Mouse (Mus musculus) kidney, embryonic 16.5 days (tissue): Measurements from ENCODE around the gene Hmox2. TPM values are rescaled to one million over a fixed set of nuclear protein-coding genes. Genes with fewer than 3 reads are reported as not detected.
"Not testable (repeated sequence)": the region's sequence is repeated elsewhere in the genome, so short reads cannot be mapped to it uniquely, and the experiment has no call there.

Source experiments
- ATAC-seq: fragments of 200-750 bp; cut with Nextera tagmentation; 2 replicates; pipeline ENCODE4 v1.8.0; 2017; ENCODE audit warnings: moderate TSS enrichment; ENCODE audit not compliant: low FRiP score, low TSS enrichment
- H3K27ac ChIP-seq: fragments of 300-500 bp; sonication (generic); 2 replicates; pipeline ENCODE4 v1.5.1; 2014; ENCODE audit warnings: low read length
- H3K27me3 ChIP-seq: fragments of 300-500 bp; sonication (generic); 2 replicates; pipeline ENCODE4 v1.6.1; 2014; ENCODE audit warnings: low read length, control low read depth, mixed read lengths; ENCODE audit not compliant: insufficient read depth
- H3K36me3 ChIP-seq: fragments of 300-500 bp; sonication (generic); 2 replicates; pipeline ENCODE4 v1.6.1; 2014; ENCODE audit warnings: low read length, control low read depth, mixed read lengths; ENCODE audit not compliant: insufficient read depth
- H3K4me1 ChIP-seq: fragments of 300-500 bp; sonication (generic); 2 replicates; pipeline ENCODE4 v1.6.1; 2014; ENCODE audit warnings: low read length, control low read depth, mixed read lengths; ENCODE audit not compliant: insufficient read depth
- H3K4me2 ChIP-seq: fragments of 300-500 bp; sonication (generic); replicated peaks from 2 replicates; pipeline ENCODE4 v1.6.1; 2014; ENCODE audit warnings: low read depth, low read length
- H3K4me3 ChIP-seq: fragments of 300-500 bp; sonication (generic); 2 replicates; pipeline ENCODE4 v1.5.1; 2014; ENCODE audit warnings: mild to moderate bottlenecking, low read length
- H3K9ac ChIP-seq: fragments of 300-500 bp; sonication (generic); replicated peaks from 2 replicates; pipeline ENCODE4 v1.6.1; 2014; ENCODE audit warnings: low read length
- H3K9me3 ChIP-seq: fragments of 300-500 bp; sonication (generic); 2 replicates; pipeline ENCODE4 v1.6.1; 2016; ENCODE audit warnings: low read length, control low read depth
- WGBS: fragments of 180-500 bp; shearing (Covaris S2); extraction: QIAGEN DNeasy Blood & Tissue Kit; methylation state at CpG from one replicate; pipeline ENCODE4 v1.1.7; 2014; 5-methylcytosine and 5-hydroxymethylcytosine counted together
- polyA plus RNA-seq: library from polyadenylated mRNA; unstranded; fragments of >200 nt; fragmentation: Nextera tagmentation; extraction: Ambion mirVana; gene quantifications from 2 replicates; pipeline ENCODE4 v1.2.1, GENCODE M21; 2015

Hmox2 gene
- polyA plus RNA-seq, 1 experiment from 2014 or later = 120 TPM

DNA sequence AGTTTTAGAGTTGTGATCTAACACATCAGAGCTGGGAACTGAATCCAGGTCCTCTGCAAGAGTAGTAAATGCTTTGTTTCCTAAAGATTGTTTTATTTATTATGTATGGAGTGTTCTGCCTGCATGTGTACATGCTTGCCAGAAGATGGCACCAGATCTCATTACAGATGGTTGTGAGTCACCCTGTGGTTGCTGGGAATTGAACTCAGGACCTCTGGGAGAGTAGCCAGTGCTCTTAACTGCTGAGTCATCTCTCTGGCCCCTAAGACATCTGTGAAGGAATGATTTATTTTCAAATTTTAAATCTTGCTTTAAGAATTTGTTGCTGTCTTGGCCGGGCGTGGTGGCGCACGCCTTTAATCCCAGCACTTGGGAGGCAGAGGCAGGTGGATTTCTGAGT lies 36.8 kb upstream of the Hmox2 start:
- 97% methylated on average over 4 of the region's 4 CpGs for WGBS
- not testable (repeated sequence) for H3K9ac ChIP-seq, H3K4me2 ChIP-seq, H3K9me3 ChIP-seq, H3K27ac ChIP-seq, H3K4me1 ChIP-seq, H3K27me3 ChIP-seq, H3K4me3 ChIP-seq, ATAC-seq
- peaks cover 58% of the 10 kb centered on the region for H3K36me3 ChIP-seq

DNA sequence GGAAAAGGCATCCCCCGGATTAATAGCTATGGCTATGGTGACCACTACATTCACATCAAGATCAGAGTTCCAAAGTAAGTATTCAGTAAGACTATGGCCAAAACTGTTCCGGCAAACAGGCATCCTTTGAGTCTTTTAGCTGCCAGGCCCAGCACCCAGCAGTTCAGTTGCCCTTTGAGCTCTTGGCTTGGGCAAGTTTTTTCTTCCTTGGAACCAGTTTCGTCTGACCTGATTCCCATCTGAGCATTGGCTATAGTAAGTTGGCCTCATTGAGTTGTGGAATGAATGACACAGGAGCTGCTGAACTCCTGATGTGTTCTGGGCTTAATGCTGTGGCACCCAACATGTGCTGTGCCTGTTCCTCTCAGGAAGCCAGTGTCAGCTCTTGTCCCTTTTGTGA lies 24.9 kb upstream of the Hmox2 start:
- H3K36me3 ChIP-seq = peaks cover 82% of the 10 kb centered on the region
- no peaks in the 10 kb centered on the region for H3K27me3 ChIP-seq
- H3K27ac ChIP-seq = no peak overlapping the region
- ATAC-seq = no peak
- no peak overlapping the region for H3K4me3 ChIP-seq
- 93% methylated on average over 3 of the region's 3 CpGs for WGBS
- H3K4me1 ChIP-seq = no peaks in the 10 kb centered on the region
- no peaks in the 10 kb centered on the region for H3K9me3 ChIP-seq
- H3K4me2 ChIP-seq = no peak overlapping the region
- no peak overlapping the region for H3K9ac ChIP-seq

DNA sequence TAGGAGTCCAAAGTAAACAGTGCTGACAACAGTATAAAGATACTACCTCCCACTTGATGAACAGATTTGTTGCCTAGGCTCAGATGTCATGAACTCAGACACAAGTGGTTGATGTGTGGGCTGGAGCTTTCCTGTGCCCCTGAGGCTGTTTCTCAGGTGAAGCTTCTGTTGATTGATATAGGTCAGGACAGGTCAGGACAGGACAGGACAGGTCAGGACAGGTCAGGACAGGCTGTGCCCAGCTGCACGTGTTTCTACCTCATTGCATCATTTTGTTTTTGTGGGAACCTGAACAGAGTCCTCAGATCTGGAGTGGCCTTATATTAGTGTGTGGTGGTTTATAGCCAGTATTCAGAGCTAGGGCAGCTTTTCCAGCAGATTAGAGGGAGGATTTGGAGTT lies 23.5 kb upstream of the Hmox2 start:
- Histone ChIP-seq H3K27ac (no peak overlapping the region), H3K9ac (no peak overlapping the region), H3K4me3 (no peak overlapping the region), H3K4me1 (no peaks in the 10 kb centered on the region), H3K27me3 (no peaks in the 10 kb centered on the region), H3K4me2 (no peak overlapping the region), H3K36me3 (peaks cover 84% of the 10 kb centered on the region), H3K9me3 (no peaks in the 10 kb centered on the region)
- WGBS = 35% methylated on average over 1 of the region's 1 CpGs
- ATAC-seq = no peak

DNA sequence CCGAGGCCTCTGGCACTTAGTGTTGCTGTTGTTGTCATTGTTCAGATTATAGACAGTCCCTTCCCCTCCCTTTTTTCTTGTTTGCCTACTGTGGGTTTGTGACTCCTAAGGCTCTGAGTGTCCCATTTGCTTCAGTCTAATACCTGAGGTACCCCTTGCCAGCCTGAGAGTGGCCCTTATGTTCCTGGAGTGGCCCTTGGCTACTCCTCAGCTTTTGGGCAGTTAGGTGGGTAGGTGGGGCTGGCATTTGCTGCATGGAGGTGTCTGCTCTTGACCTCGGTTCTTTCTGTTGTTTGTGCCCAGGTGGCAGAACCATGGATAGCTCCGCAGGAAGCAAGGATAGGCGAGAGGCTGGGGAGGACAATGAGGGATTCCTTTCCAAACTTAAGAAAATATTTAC lies 20.6 kb upstream of the Hmox2 start:
- H3K9ac ChIP-seq = no peak overlapping the region
- H3K4me1 ChIP-seq = no peaks in the 10 kb centered on the region
- H3K4me3 ChIP-seq = no peak overlapping the region
- no peaks in the 10 kb centered on the region for H3K27me3 ChIP-seq
- 55% methylated on average over 4 of the region's 4 CpGs for WGBS
- no peak for ATAC-seq
- no peaks in the 10 kb centered on the region for H3K9me3 ChIP-seq
- peaks cover 76% of the 10 kb centered on the region for H3K36me3 ChIP-seq
- H3K4me2 ChIP-seq = no peak overlapping the region
- no peak overlapping the region for H3K27ac ChIP-seq

DNA sequence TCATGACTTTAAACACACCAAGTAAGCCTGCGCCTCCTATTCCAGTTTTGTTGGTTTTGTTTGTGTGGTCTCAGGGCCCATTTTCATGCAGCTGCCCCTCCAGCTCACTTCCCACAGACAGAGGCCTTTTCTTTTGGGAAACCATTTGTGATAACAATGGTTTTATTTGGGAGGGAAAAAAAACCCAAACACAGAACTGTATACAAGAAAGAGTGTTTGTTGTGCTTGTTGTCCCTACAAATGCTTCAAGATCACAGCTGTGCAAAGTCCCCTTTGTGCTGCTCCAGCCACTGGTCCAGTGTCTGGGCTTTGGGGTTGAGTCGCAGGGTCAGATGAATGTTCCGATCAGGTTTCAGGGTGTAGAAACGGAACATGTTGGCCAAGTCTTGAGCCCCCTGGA lies 15.0 kb upstream of the Hmox2 start:
- WGBS = 91% methylated on average over 4 of the region's 4 CpGs
- Histone ChIP-seq H3K36me3 (peaks cover 75% of the 10 kb centered on the region), H3K27ac (no peak overlapping the region), H3K4me2 (no peak overlapping the region), H3K4me3 (no peak overlapping the region), H3K27me3 (no peaks in the 10 kb centered on the region), H3K9me3 (no peaks in the 10 kb centered on the region), H3K4me1 (no peaks in the 10 kb centered on the region), H3K9ac (no peak overlapping the region)
- no peak for ATAC-seq

DNA sequence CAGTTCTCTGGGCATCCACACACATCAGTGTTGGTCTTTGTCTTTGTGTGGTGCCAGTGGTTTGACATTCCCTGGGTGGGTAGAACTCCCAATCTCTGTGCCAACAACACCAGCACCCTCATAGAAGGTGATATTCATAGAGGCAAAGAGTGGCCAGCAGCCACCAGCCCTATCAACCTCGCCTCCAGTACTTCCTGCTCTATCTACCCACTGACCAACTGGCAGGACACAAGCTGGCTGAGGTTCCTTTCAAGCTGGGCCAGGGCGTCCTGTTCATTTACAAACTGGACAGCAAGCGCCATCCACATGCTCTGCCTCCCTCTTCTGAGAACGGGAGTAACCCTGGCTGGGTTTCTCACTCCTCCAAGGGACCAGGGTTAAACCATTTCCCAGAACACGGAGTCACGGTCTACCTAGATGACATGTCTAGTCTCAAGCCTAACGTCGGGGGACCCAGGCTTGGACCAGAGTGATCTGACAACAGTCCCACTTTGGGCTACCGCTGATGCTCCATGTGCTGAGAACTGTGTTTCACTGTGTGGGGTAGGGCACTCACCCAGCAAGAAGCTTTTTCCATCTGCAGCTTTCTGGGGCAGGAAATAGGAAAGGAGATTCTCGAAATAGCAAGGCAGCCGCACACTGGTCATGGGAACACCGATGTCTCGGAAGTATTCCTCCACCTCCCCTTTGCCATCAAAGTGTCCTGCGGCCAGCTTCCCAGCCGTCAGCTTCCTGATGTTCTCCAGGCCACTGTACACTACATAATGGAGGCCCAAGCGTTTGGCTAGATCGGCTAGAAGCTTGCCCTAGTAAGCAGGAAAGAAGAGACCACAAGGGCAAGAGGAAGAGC lies 12.1 kb upstream of the Hmox2 start:
- no peaks in the 10 kb centered on the region for H3K9me3 ChIP-seq
- no peak overlapping the region for H3K4me2 ChIP-seq
- no peaks in the 10 kb centered on the region for H3K27me3 ChIP-seq
- H3K4me1 ChIP-seq = peaks cover 7% of the 10 kb centered on the region
- no peak overlapping the region for H3K9ac ChIP-seq
- H3K4me3 ChIP-seq = no peak overlapping the region
- H3K27ac ChIP-seq = no peak overlapping the region
- H3K36me3 ChIP-seq = peaks cover 50% of the 10 kb centered on the region
- 88% methylated on average over 17 of the region's 17 CpGs for WGBS
- no peak for ATAC-seq

DNA sequence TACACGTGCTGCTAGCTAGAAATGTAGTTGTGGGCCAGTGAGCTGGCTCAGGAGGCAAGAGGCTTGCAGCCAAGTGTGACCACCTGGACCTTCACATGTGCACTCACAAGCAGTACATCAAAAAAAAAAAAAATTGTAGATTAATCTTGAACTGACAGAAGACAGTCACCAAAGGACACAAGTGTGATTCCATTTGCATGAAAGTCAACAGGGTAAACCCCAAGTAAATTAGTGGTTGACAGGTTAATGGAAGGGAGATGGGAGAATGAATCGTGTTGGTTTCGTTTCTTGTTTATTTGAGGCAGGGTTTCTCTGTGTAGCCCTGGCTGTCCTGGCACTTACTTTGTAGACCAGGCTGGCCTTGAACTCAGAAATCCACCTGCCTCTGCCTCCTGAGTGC lies 8.3 kb upstream of the Hmox2 start:
- Histone ChIP-seq H3K9ac (peak overlapping the region; percentile 84), H3K4me1 (peaks cover 10% of the 10 kb centered on the region), H3K9me3 (no peaks in the 10 kb centered on the region), H3K27me3 (no peaks in the 10 kb centered on the region), H3K4me3 (peak overlapping the region; percentile 80), H3K36me3 (peaks cover 28% of the 10 kb centered on the region), H3K4me2 (peak overlapping the region; percentile 70), H3K27ac (no peak overlapping the region)
- 33% methylated on average over 3 of the region's 3 CpGs for WGBS
- no peak for ATAC-seq

DNA sequence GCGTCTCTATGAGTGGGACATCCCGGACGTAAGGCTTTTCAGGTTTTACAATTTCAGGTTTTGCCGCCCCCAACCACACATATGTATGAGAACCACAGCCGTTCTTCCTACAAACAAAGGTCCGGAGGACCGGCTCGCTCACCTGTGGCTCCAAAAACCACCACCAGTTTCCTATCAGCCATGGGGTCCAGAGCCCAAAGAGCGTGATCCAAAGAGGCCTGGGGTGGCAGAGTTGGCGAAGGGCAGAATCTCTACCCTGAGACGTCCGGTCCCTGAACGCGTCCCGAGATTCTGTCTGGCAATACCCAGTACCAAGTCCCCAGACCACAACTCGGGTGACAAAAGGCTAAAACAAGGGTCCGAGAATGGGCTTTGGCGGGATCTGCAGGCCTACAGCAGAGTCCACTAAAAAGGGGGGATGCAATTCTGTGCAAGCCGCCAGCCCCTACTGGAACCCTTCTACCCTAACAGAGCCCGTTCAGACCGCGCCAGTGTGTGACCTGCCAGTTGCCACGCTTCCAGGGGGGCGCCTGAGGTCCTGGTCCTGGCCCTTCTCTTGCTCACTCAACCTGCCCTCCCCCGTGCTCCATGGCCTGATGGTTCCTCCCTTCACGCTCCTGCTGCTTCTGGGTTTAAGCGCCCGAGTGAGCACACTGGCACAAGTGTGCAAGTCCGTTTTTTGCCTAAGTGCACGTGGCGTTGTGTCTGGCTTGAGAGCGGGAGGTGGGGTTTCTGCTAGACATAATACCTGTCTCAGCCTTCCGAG lies 7.2 kb upstream of the Hmox2 start, which contains the start of gene Nmral1:
Gene Nmral1, minus strand, starts transcription at position 604 of the 766 bp plus-strand sequence.
- peak; percentile 93 for ATAC-seq
- H3K36me3 ChIP-seq = peaks cover 21% of the 10 kb centered on the region
- H3K9ac ChIP-seq = peak within 1 kb of the TSS; percentile 84
- peak within 1 kb of the TSS; percentile 84 for H3K27ac ChIP-seq
- peak within 1 kb of the TSS; percentile 80 for H3K4me3 ChIP-seq
- 8% methylated on average over 33 of the region's 33 CpGs for WGBS
- H3K9me3 ChIP-seq = no peaks in the 10 kb centered on the region
- peaks cover 10% of the 10 kb centered on the region for H3K4me1 ChIP-seq
- H3K27me3 ChIP-seq = no peaks in the 10 kb centered on the region
- H3K4me2 ChIP-seq = peak within 1 kb of the TSS; percentile 70

DNA sequence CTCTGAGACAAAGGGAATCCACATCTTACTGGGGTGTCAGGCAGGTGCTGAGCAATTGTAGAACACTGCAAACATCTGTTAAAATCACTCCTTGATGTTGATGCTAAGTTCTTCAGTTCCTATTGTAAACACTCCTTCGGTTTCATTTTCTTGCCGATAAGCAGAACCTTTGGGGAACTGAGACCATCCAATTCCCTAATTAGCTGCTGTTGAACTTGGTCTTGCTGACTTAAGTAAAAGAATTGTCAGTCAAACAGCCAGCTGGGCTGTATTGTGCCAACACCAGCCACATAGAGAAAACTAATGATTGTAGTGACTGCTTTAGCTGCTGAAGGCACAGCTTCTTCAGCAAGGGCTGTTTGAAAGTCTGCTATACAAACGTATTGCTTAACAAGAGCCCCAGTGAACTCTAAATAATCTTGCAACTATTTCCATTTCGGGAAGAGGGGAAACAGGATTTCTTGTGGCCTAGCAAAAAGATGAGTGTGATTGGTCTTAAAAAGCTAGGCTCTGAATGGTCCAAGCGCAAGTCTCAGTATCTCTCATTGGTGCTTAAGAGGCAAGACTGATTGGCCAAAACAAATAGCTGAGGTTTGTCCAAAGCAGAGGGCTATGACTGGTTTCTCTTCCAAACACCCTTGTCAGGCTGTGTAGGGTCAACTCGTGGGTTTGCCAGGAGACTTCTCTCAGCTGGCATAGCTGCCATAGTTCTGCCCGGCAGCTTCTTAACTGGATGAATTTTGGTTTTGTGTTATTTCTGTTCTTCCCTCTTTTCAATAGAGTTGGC lies 3.8 kb upstream of the Hmox2 start:
- Histone ChIP-seq H3K9ac (no peak overlapping the region), H3K27me3 (no peaks in the 10 kb centered on the region), H3K4me1 (peaks cover 15% of the 10 kb centered on the region), H3K9me3 (no peaks in the 10 kb centered on the region), H3K36me3 (no peaks in the 10 kb centered on the region), H3K4me3 (no peak overlapping the region), H3K27ac (no peak overlapping the region), H3K4me2 (no peak overlapping the region)
- WGBS = 63% methylated on average over 7 of the region's 7 CpGs
- no peak for ATAC-seq
